Mouse (Mus musculus) forebrain, embryonic 15.5 days (tissue): ENCODE data around the gene Rps18. TPM values are rescaled to one million over a fixed set of nuclear protein-coding genes. Genes with fewer than 3 reads are reported as not detected.

ENCODE experiments used
- ATAC-seq: fragments of 200-750 bp; cut with Nextera tagmentation; replicated peaks from 2 replicates; pipeline ENCODE4 v1.8.0; 2017; ENCODE audit warnings: mild to moderate bottlenecking, moderate TSS enrichment, moderate library complexity
- H3K27ac ChIP-seq: fragments of 300-500 bp; sonication (generic); replicated peaks from 2 replicates; pipeline ENCODE4 v1.5.1; 2015; ENCODE audit warnings: mild to moderate bottlenecking, inconsistent platforms
- H3K27me3 ChIP-seq: fragments of 300-500 bp; sonication (generic); 2 replicates; pipeline ENCODE4 v1.6.1; 2015; ENCODE audit warnings: inconsistent platforms
- H3K36me3 ChIP-seq: fragments of 300-500 bp; sonication (generic); 2 replicates; pipeline ENCODE4 v1.6.1; 2015; ENCODE audit warnings: mild to moderate bottlenecking, inconsistent platforms
- H3K4me1 ChIP-seq: fragments of 300-500 bp; sonication (generic); 2 replicates; pipeline ENCODE4 v1.6.1; 2015; ENCODE audit warnings: inconsistent platforms
- H3K4me2 ChIP-seq: fragments of 300-500 bp; sonication (generic); replicated peaks from 2 replicates; pipeline ENCODE4 v1.6.1; 2015; ENCODE audit warnings: mild to moderate bottlenecking, inconsistent platforms
- H3K4me3 ChIP-seq: fragments of 300-500 bp; sonication (generic); 2 replicates; pipeline ENCODE4 v1.5.1; 2015; ENCODE audit warnings: mild to moderate bottlenecking, inconsistent platforms
- H3K9ac ChIP-seq: fragments of 300-500 bp; sonication (generic); replicated peaks from 2 replicates; pipeline ENCODE4 v1.6.1; 2015; ENCODE audit warnings: mild to moderate bottlenecking, inconsistent platforms
- H3K9me3 ChIP-seq: fragments of 300-500 bp; sonication (generic); 2 replicates; pipeline ENCODE4 v1.6.1; 2016; ENCODE audit warnings: inconsistent platforms
- WGBS: fragments of 180-500 bp; shearing (Covaris S2); methylation state at CpG from one replicate; pipeline ENCODE4 v1.1.7; 2015; ENCODE audit warnings: mixed read lengths; 5-methylcytosine and 5-hydroxymethylcytosine counted together
- polyA plus RNA-seq: library from polyadenylated mRNA; unstranded; fragments of >200 nt; fragmentation: Nextera tagmentation; extraction: Ambion mirVana; gene quantifications from 2 replicates; pipeline ENCODE4 v1.2.1, GENCODE M21; 2015

Gene Rps18
- polyA plus RNA-seq, 1 experiment from 2014 or later: 864 TPM

DNA sequence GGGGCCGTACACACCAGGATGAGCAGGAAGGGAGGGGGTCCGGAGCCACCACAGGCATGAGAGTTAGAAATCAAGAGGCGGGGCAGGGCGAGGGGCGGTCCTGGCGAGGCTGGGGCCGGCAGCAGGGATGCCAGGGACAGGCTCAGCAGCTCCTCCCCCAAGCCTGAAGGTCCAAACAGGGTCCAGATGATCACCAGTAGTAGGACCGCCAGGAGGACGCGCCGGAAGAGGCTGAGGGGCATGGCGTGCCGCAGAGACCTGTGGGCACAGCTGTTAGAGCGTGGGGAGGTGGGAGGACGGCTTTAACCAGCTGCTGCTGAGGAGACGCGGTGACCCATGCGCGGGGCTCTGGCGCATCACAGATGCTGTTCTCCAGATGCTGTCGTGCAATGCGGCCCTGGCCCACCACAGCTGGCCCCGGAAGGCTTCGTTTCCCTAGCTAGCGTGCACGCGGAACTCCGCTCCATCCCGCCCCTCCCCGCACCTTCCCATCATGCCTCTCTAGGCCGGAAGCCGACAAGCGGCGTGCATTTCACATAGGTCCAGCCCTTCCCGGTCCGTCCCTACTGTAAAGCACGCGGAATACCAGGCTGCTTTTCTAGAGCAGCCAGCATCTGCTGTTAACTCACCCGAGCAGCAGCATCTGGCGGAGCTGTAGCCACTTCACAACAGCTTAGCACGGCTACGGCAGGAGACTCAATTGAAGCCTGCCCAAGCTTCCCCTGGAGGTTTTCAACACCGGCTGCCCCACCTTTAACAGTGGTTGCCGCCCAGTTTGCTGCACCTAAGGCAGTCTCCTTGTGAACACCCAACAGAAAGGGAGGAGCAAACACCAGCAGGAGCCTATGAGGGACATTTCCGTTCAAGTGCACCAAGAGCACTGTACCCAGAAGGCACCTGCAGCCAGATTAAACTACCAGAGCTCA is 4.5 kb downstream of the Rps18 start, which contains the start of gene B3galt4:
B3galt4 (minus strand) TSS at position 468 of the 926 bp plus-strand sequence.
- peak within 1 kb of the TSS; percentile 93 for H3K4me2 ChIP-seq
- H3K36me3 ChIP-seq: peaks cover 36% of the 10 kb centered on the region
- H3K9ac ChIP-seq: peak within 1 kb of the TSS; percentile 71
- peak; percentile 78 for ATAC-seq
- peaks cover 57% of the 10 kb centered on the region for H3K4me1 ChIP-seq
- peak within 1 kb of the TSS; percentile 57 for H3K4me3 ChIP-seq
- WGBS: 1% methylated on average over 45 of the region's 45 CpGs
- H3K27me3 ChIP-seq: no peaks in the 10 kb centered on the region
- peak within 1 kb of the TSS; percentile 88 for H3K27ac ChIP-seq
- H3K9me3 ChIP-seq: no peaks in the 10 kb centered on the region

DNA sequence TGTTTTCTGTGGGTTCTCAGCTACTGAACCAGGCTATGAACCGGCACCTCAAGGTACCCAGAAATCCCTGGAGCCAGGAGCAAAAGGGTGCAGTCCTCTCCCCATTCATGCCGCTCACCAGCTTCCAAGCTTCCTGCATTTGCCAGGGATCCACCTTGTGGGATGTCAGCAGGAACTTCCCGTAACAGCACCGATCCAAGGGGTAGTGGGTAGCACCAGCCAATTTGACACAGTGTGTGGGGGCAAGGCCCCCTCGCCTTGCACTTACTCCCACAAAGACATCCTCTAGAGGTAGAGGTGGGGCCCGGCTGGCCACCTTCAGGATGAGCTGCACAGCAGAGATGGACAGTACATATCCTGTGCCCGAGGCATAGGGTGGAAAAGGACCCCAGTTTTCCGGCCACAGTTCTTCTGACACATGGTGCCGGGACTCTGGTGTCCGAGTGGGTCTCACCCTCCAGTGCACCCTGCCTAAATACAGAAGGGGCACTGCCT is 5.6 kb downstream of the Rps18 start:
- ATAC-seq: no peak
- Histone ChIP-seq H3K4me1 (peaks cover 56% of the 10 kb centered on the region), H3K4me2 (peak overlapping the region; percentile 93), H3K27me3 (no peaks in the 10 kb centered on the region), H3K9me3 (no peaks in the 10 kb centered on the region), H3K27ac (peak overlapping the region; percentile 88; the same call in 1 of the 2 replicates), H3K9ac (peak overlapping the region; percentile 71), H3K36me3 (peaks cover 45% of the 10 kb centered on the region), H3K4me3 (peak overlapping the region; percentile 57)
- 74% methylated on average over 10 of the region's 10 CpGs for WGBS

DNA sequence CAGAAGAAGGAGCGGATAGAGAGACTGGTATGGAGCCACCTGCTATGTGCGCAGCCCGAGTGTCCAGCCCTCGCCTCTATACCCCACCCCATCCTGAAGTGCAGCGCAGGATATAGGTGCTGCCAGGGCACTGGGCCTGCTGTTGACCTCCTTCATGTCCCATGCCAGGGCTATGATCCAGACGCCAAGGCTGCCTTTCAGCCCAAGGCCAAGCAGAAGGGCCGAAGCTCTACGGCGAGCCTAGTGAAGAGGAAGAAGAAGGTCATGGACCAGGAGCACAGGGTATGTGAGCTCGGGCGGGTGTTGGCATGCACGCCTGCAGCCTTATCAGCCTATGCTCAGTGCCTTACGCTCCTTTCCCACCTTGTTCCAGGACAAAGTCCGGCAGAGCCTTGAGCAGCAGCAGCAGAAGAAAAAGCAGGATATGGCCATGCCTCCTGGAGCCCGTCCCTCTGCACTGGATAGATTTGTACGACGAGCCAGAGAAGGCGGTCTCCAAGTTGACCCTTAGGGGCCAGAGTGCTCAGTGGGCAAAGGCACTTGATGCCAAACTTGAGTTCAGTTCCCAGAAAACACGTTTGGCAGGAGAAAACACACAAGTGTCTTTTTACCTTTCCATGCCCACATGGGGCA is 6.8 kb downstream of the Rps18 start:
- Histone ChIP-seq H3K4me3 (no peak overlapping the region), H3K4me2 (no peak overlapping the region), H3K4me1 (peaks cover 48% of the 10 kb centered on the region), H3K27ac (no peak overlapping the region), H3K27me3 (no peaks in the 10 kb centered on the region), H3K36me3 (peaks cover 57% of the 10 kb centered on the region), H3K9me3 (no peaks in the 10 kb centered on the region), H3K9ac (no peak overlapping the region)
- no peak for ATAC-seq
- 91% methylated on average over 19 of the region's 19 CpGs for WGBS

DNA sequence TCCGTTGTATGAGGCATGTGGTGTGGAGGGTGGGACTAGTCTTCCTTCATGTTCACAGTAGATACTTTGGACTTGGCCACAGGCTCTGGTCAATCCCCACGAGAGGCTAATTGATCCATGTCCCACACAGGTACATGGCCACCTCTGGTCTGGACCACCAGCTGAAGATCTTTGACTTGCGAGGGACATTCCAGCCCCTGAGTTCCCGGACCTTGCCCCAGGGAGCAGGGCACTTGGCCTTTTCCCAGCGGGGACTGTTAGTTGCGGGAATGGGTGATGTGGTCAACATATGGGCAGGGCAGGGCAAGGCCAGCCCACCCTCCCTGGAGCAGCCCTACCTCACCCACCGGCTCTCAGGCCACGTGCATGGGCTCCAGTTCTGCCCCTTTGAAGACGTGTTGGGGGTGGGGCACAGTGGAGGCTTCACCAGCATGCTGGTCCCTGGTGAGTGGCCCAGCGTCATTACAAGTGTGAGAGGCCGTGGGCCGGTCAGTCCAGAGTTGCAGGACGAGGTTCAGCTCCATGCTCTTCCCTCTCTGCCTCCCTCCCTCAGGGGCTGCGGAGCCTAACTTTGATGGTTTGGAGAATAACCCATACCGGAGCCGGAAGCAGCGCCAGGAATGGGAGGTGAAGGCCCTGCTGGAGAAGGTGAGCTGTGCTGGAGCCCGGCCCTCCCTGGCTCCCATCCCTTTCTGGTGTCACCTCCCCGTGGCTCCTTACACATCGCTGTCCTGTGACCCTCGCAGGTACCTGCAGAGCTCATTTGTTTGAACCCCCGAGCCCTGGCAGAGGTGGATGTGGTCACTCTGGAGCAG is 7.5 kb downstream of the Rps18 start:
- Histone ChIP-seq H3K27ac (no peak overlapping the region), H3K27me3 (no peaks in the 10 kb centered on the region), H3K36me3 (peaks cover 58% of the 10 kb centered on the region), H3K4me3 (no peak overlapping the region), H3K9ac (no peak overlapping the region), H3K4me1 (peaks cover 41% of the 10 kb centered on the region), H3K4me2 (no peak overlapping the region), H3K9me3 (no peaks in the 10 kb centered on the region)
- WGBS: 90% methylated on average over 22 of the region's 22 CpGs
- no peak for ATAC-seq

DNA sequence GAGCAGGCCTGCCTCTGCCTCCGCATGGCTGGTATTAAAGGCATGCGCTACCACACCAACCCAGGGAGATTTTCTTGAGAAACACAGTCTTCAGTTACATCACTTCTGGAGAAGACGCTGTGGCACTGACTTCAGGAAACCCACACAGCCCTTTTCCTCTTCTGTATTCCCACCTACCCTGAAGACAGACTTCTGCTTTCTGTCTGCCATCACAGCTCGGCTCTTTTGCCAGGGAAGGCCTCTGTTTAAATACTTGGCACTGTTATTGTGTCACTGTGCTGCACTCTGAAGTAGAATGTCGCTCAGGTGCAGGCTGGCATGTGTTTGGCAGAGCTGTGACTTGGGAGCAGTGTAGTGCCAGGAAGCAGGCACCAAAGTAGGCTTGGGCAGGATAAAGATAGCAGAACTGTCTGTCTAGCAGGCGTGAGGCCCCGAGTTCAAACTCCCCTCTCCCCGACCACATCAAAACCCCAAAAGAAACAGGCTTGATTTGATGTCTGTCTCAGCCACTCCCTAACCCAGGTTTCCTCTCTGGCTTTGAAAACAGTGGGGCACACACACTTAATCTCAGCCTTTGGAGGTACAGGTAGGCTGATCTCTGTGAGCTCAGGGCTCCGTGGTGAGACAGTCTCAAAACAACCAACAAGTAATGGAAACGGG is 8.2 kb downstream of the Rps18 start:
- 91% methylated on average over 10 of the region's 10 CpGs for WGBS
- no peaks in the 10 kb centered on the region for H3K27me3 ChIP-seq
- H3K36me3 ChIP-seq: peaks cover 56% of the 10 kb centered on the region
- H3K4me2 ChIP-seq: no peak overlapping the region
- H3K4me3 ChIP-seq: no peak overlapping the region
- peaks cover 34% of the 10 kb centered on the region for H3K4me1 ChIP-seq
- H3K9me3 ChIP-seq: no peaks in the 10 kb centered on the region
- ATAC-seq: no peak
- no peak overlapping the region for H3K9ac ChIP-seq
- no peak overlapping the region for H3K27ac ChIP-seq

- H3K36me3 ChIP-seq: peaks cover 51% of the 10 kb centered on the region
Observed at GRCm38 (mm10) chr17:33943454-33943853, 12.3 kb downstream of the Rps18 start.

DNA sequence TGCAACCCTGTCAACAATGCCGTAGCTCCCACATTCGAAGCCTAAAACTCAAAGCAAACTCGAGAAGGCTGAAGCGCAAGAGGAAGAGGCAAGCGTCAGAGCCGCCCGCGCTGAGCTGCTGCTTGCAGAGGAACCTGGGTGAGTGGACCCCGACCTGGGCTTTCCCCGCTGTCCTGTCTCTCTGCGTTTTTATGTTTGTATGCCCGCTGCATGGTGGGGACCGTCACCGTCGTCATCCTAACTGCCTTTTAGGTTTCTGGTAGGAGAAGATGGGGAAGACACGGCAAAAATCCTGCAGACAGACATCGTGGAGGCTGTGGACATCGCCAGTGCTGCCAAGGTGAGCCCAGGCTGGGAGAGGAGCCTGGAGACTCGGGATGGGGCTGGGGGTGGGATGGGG is 14.4 kb downstream of the Rps18 start:
- whole genome bisulfite sequencing: 62% methylated on average over 19 of the region's 19 CpGs
- Histone ChIP-seq H3K4me2 (peak overlapping the region; percentile 95), H3K4me1 (peaks cover 26% of the 10 kb centered on the region), H3K27ac (no peak overlapping the region), H3K4me3 (peak overlapping the region; percentile 77), H3K9ac (peak overlapping the region; percentile 79), H3K36me3 (peaks cover 47% of the 10 kb centered on the region), H3K9me3 (no peaks in the 10 kb centered on the region), H3K27me3 (no peaks in the 10 kb centered on the region)
- no peak for ATAC-seq

More at GRCm38 (mm10) chr17:33943454-33943853, 12.3 kb downstream of the Rps18 start:
- WGBS: 96% methylated on average over 15 of the region's 15 CpGs
- Histone ChIP-seq H3K27me3 (no peaks in the 10 kb centered on the region), H3K4me1 (peaks cover 26% of the 10 kb centered on the region), H3K9me3 (no peaks in the 10 kb centered on the region), H3K9ac (no peak overlapping the region), H3K4me2 (no peak overlapping the region), H3K4me3 (no peak overlapping the region), H3K27ac (no peak overlapping the region)
- ATAC-seq: no peak

DNA sequence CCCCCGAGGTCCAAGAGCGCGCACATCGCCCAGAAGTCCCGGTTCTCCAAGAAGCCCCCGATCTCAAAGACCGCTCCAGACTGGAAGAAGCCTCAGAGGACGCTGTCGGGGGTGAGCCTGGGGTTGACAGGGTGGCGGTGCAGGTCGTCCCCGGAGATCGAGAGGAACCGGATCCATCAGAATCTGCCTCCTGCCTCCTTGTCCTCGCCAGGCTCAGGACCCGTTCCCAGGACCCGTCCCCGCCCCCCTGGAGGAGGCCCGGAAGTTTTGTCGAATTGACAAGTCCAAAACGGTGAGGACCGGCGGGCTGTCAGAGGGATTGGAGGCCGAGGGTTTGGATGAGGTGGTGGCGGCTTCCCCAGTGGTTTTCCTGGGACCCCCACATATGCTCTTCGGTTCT is 14.8 kb downstream of the Rps18 start:
- Histone ChIP-seq H3K4me1 (peaks cover 26% of the 10 kb centered on the region), H3K4me3 (peak overlapping the region; percentile 77), H3K27ac (0 out of 2 replicates have a peak overlapping the region, but pooled peaks have one; percentile 56), H3K4me2 (peak overlapping the region; percentile 95), H3K27me3 (no peaks in the 10 kb centered on the region), H3K9me3 (no peaks in the 10 kb centered on the region), H3K9ac (peak overlapping the region; percentile 79), H3K36me3 (peaks cover 45% of the 10 kb centered on the region)
- 3% methylated on average over 26 of the region's 26 CpGs for WGBS
- no peak; the same call in 1 of the 2 replicates for ATAC-seq

- Histone ChIP-seq H3K9ac (peak within 1 kb of the TSS; percentile 79), H3K4me2 (peak within 1 kb of the TSS; percentile 95), H3K27ac (peak within 1 kb of the TSS; percentile 56), H3K9me3 (no peaks in the 10 kb centered on the region), H3K4me3 (peak within 1 kb of the TSS; percentile 77), H3K4me1 (peaks cover 26% of the 10 kb centered on the region), H3K27me3 (no peaks in the 10 kb centered on the region), H3K36me3 (peaks cover 47% of the 10 kb centered on the region)
- under 1% methylated on average over 36 of the region's 36 CpGs for WGBS
- ATAC-seq: peak; percentile 93
Observed at GRCm38 (mm10) chr17:33940206-33940805, 15.5 kb downstream of the Rps18 start, which contains the start of the genes Pfdn6 and Wdr46. TSS of gene Pfdn6 (minus strand) at chr17:33940343. TSS of gene Wdr46 (plus strand) at chr17:33940660.

- H3K4me2 ChIP-seq: peak overlapping the region; percentile 95
- peaks cover 33% of the 10 kb centered on the region; the same call in 1 of the 2 replicates for H3K36me3 ChIP-seq
- WGBS: 81% methylated on average over 11 of the region's 11 CpGs
- no peak overlapping the region for H3K9ac ChIP-seq
- peak overlapping the region; percentile 77 for H3K4me3 ChIP-seq
- H3K27me3 ChIP-seq: no peaks in the 10 kb centered on the region
- peaks cover 26% of the 10 kb centered on the region for H3K4me1 ChIP-seq
- no peaks in the 10 kb centered on the region for H3K9me3 ChIP-seq
- no peak for ATAC-seq
- H3K27ac ChIP-seq: no peak overlapping the region
Observed at GRCm38 (mm10) chr17:33938783-33939182, 17.0 kb downstream of the Rps18 start.

GRCm38 (mm10) chr17:33936993-33937392 is 18.8 kb downstream of the Rps18 start:
- no peak overlapping the region for H3K4me2 ChIP-seq
- peaks cover 26% of the 10 kb centered on the region for H3K36me3 ChIP-seq
- no peak overlapping the region for H3K4me3 ChIP-seq
- H3K27me3 ChIP-seq: no peaks in the 10 kb centered on the region
- 80% methylated on average over 15 of the region's 15 CpGs for WGBS
- no peak for ATAC-seq
- no peaks in the 10 kb centered on the region for H3K9me3 ChIP-seq
- H3K9ac ChIP-seq: no peak overlapping the region
- H3K27ac ChIP-seq: no peak overlapping the region
- H3K4me1 ChIP-seq: peaks cover 23% of the 10 kb centered on the region
